Mouse (Mus musculus): ENCODE data around the gene Nkx2-5. TPM values are rescaled to one million over a fixed set of nuclear protein-coding genes. Genes with fewer than 3 reads are reported as not detected.

The Nkx2-5 gene
- polyA plus RNA-seq, 1 experiment = 1.4 TPM

DNA sequence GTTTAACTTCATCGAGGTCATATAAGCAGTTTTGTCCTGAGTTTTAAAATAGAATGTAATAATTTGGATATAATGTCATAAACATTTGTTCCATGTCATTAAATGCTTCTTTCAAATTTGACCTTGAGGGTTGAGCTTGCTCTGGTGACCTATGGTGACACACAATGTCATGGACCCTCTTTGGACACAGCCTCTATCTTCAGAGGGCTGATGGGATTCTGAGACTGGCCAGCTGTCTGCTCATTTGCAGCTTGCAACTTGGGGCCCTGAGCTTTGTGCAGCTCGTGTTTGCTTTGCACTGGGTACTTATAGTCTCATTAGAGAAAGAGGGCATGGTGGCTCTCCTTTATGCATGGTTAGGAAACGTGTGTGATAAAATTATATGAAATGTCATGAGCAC, 28.1 kb upstream of the Nkx2-5 start:
- Histone ChIP-seq H3K4me3 (no peak overlapping the region), H3K79me2 (ENCODE audit: control insufficient read depth, insufficient read depth) (no peaks in the 10 kb centered on the region), H3K4me2 (ENCODE audit: low read depth) (no peak overlapping the region), H3K36me3 (ENCODE audit: control insufficient read depth, insufficient read depth) (no peaks in the 10 kb centered on the region), H3ac (ENCODE audit: control insufficient read depth, insufficient read length) (no peak overlapping the region), H3K27me3 (ENCODE audit: control insufficient read depth, insufficient read depth, insufficient read length) (no peaks in the 10 kb centered on the region)
- TF ChIP-seq SRF (IDR thresholded peaks at IDR 0.05; ENCODE audit: control insufficient read depth, insufficient read length, low read depth) (no peak), POLR2A (IDR thresholded peaks at IDR 0.05; ENCODE audit: insufficient read length, low read depth) (no peak), USF1 (IDR thresholded peaks at IDR 0.05; ENCODE audit: low read depth) (no peak), CEBPB (IDR thresholded peaks at IDR 0.05; ENCODE audit: insufficient read depth, poor library complexity, severe bottlenecking) (no peak), TCF12 (IDR thresholded peaks at IDR 0.05; ENCODE audit: insufficient read depth, poor library complexity, severe bottlenecking) (no peak), E2F4 (IDR thresholded peaks at IDR 0.05; ENCODE audit: insufficient read depth) (no peak), POLR2AphosphoS2 (IDR thresholded peaks at IDR 0.05; ENCODE audit: insufficient read length, low read depth) (no peak), TCF3 (IDR thresholded peaks at IDR 0.05; ENCODE audit: insufficient read length, low read depth) (no peak), MYOG (IDR thresholded peaks at IDR 0.05; ENCODE audit: control insufficient read depth in 1 of 3, insufficient read depth in 1 of 3, insufficient read length in 2 of 3, low read depth in 2 of 3) (no peak), MAX (IDR thresholded peaks at IDR 0.05; ENCODE audit: low read depth) (no peak), REST (IDR thresholded peaks at IDR 0.05; ENCODE audit: insufficient read depth, insufficient read length) (no peak), MYOD1 (IDR thresholded peaks at IDR 0.05; ENCODE audit: control insufficient read depth in 1 of 3, insufficient read length in 2 of 3, low read depth in 2 of 3) (no peak)

DNA sequence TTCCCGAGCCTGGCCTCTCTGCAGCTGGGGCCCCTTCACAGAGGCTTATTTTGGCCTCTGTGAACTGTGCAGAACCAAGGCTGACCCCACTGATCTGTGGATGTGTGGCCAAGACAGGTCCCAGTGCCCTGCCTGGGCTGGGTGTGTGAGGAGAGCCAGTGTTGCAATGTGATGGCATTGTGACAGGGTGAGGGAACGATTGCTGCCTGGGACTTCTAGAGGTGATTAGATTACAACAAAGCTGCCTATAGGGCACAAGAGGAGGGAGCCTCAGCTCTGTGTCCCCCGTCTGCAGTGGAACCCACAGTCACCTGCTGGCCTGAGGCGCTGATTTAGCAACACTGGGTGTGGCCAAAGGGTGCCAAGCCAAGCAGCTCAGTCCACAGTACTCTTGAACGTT, 23.9 kb upstream of the Nkx2-5 start:
- Histone ChIP-seq H3K36me3 (ENCODE audit: control insufficient read depth, insufficient read depth) (no peaks in the 10 kb centered on the region), H3K79me2 (ENCODE audit: control insufficient read depth, insufficient read depth) (no peaks in the 10 kb centered on the region), H3ac (ENCODE audit: control insufficient read depth, insufficient read length) (no peak overlapping the region), H3K4me3 (no peak overlapping the region), H3K27me3 (ENCODE audit: control insufficient read depth, insufficient read depth, insufficient read length) (no peaks in the 10 kb centered on the region), H3K4me2 (ENCODE audit: low read depth) (no peak overlapping the region)
- TF ChIP-seq E2F4 (IDR thresholded peaks at IDR 0.05; ENCODE audit: insufficient read depth) (no peak), MYOD1 (IDR thresholded peaks at IDR 0.05; ENCODE audit: control insufficient read depth in 1 of 3, insufficient read length in 2 of 3, low read depth in 2 of 3) (peak in 1 of 3 experiments; percentile 14), CEBPB (IDR thresholded peaks at IDR 0.05; ENCODE audit: insufficient read depth, poor library complexity, severe bottlenecking) (no peak), REST (IDR thresholded peaks at IDR 0.05; ENCODE audit: insufficient read depth, insufficient read length) (no peak), POLR2AphosphoS2 (IDR thresholded peaks at IDR 0.05; ENCODE audit: insufficient read length, low read depth) (no peak), MAX (IDR thresholded peaks at IDR 0.05; ENCODE audit: low read depth) (no peak), USF1 (IDR thresholded peaks at IDR 0.05; ENCODE audit: low read depth) (no peak)

- H3K4me2 ChIP-seq (ENCODE audit: low read depth) = no peak overlapping the region
- H3K27me3 ChIP-seq (ENCODE audit: control insufficient read depth, insufficient read depth, insufficient read length) = no peaks in the 10 kb centered on the region
These were observed 20.3 kb upstream of the Nkx2-5 start for GRCm38 (mm10) chr17:26865156-26865555.

GRCm38 (mm10) chr17:26864343-26864742, 19.5 kb upstream of the Nkx2-5 start:
- no peak overlapping the region for H3ac ChIP-seq (ENCODE audit: control insufficient read depth, insufficient read length)
- H3K79me2 ChIP-seq (ENCODE audit: control insufficient read depth, insufficient read depth) = no peaks in the 10 kb centered on the region
- no peak for TF ChIP-seq MYOG (IDR thresholded peaks at IDR 0.05; ENCODE audit: control insufficient read depth in 1 of 3, insufficient read depth in 1 of 3, insufficient read length in 2 of 3, low read depth in 2 of 3)
- H3K4me3 ChIP-seq = no peak overlapping the region
- no peaks in the 10 kb centered on the region for H3K36me3 ChIP-seq (ENCODE audit: control insufficient read depth, insufficient read depth)
- no peaks in the 10 kb centered on the region for H3K27me3 ChIP-seq (ENCODE audit: control insufficient read depth, insufficient read depth, insufficient read length)
- H3K4me2 ChIP-seq (ENCODE audit: low read depth) = no peak overlapping the region

More at GRCm38 (mm10) chr17:26865156-26865555, 20.3 kb upstream of the Nkx2-5 start:
- no peak overlapping the region for H3K4me3 ChIP-seq
- no peak overlapping the region for H3ac ChIP-seq (ENCODE audit: control insufficient read depth, insufficient read length)
- no peaks in the 10 kb centered on the region for H3K79me2 ChIP-seq (ENCODE audit: control insufficient read depth, insufficient read depth)
- TF ChIP-seq TCF12 (IDR thresholded peaks at IDR 0.05; ENCODE audit: insufficient read depth, poor library complexity, severe bottlenecking) (no peak), SRF (IDR thresholded peaks at IDR 0.05; ENCODE audit: control insufficient read depth, insufficient read length, low read depth) (no peak), MAX (IDR thresholded peaks at IDR 0.05; ENCODE audit: low read depth) (no peak), POLR2AphosphoS2 (IDR thresholded peaks at IDR 0.05; ENCODE audit: insufficient read length, low read depth) (no peak), TCF3 (IDR thresholded peaks at IDR 0.05; ENCODE audit: insufficient read length, low read depth) (no peak), E2F4 (IDR thresholded peaks at IDR 0.05; ENCODE audit: insufficient read depth) (no peak), MYOG (IDR thresholded peaks at IDR 0.05; ENCODE audit: control insufficient read depth in 1 of 3, insufficient read depth in 1 of 3, insufficient read length in 2 of 3, low read depth in 2 of 3) (no peak), POLR2A (IDR thresholded peaks at IDR 0.05; ENCODE audit: insufficient read length, low read depth) (no peak), REST (IDR thresholded peaks at IDR 0.05; ENCODE audit: insufficient read depth, insufficient read length) (no peak), CEBPB (IDR thresholded peaks at IDR 0.05; ENCODE audit: insufficient read depth, poor library complexity, severe bottlenecking) (no peak)
- H3K36me3 ChIP-seq (ENCODE audit: control insufficient read depth, insufficient read depth) = no peaks in the 10 kb centered on the region

DNA sequence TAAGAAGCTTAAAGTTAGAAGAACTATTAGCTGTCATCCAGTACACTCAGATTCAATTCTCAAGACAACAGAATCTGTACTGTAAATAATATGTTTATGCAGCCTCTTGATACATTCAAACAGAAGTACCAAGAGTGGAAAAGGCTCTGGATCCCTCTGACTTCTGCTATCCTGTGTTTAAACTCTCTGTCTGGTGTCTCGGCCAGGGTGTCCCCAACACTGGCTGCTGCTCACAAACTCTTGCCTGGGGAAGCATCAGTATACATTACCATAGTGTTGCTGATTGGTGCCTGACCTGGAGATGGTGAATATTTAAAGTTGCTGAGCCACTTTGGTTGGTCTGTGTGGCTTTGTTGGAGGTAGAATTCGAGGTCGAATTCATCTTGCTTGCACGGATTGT, 17.0 kb upstream of the Nkx2-5 start:
- Histone ChIP-seq H3K27me3 (ENCODE audit: control insufficient read depth, insufficient read depth, insufficient read length) (peaks cover 9% of the 10 kb centered on the region), H3K4me3 (no peak overlapping the region), H3K79me2 (ENCODE audit: control insufficient read depth, insufficient read depth) (no peaks in the 10 kb centered on the region), H3K4me2 (ENCODE audit: low read depth) (peak overlapping the region; percentile 54), H3K36me3 (ENCODE audit: control insufficient read depth, insufficient read depth) (no peaks in the 10 kb centered on the region), H3ac (ENCODE audit: control insufficient read depth, insufficient read length) (no peak overlapping the region)
- TF ChIP-seq SRF (IDR thresholded peaks at IDR 0.05; ENCODE audit: control insufficient read depth, insufficient read length, low read depth) (no peak), TCF3 (IDR thresholded peaks at IDR 0.05; ENCODE audit: insufficient read length, low read depth) (no peak), CEBPB (IDR thresholded peaks at IDR 0.05; ENCODE audit: insufficient read depth, poor library complexity, severe bottlenecking) (no peak), MYOG (IDR thresholded peaks at IDR 0.05; ENCODE audit: control insufficient read depth in 1 of 3, insufficient read depth in 1 of 3, insufficient read length in 2 of 3, low read depth in 2 of 3) (no peak), TCF12 (IDR thresholded peaks at IDR 0.05; ENCODE audit: insufficient read depth, poor library complexity, severe bottlenecking) (no peak), USF1 (IDR thresholded peaks at IDR 0.05; ENCODE audit: low read depth) (no peak), E2F4 (IDR thresholded peaks at IDR 0.05; ENCODE audit: insufficient read depth) (no peak), POLR2AphosphoS2 (IDR thresholded peaks at IDR 0.05; ENCODE audit: insufficient read length, low read depth) (no peak), MYOD1 (IDR thresholded peaks at IDR 0.05; ENCODE audit: control insufficient read depth in 1 of 3, insufficient read length in 2 of 3, low read depth in 2 of 3) (no peak), REST (IDR thresholded peaks at IDR 0.05; ENCODE audit: insufficient read depth, insufficient read length) (no peak), MAX (IDR thresholded peaks at IDR 0.05; ENCODE audit: low read depth) (no peak), POLR2A (IDR thresholded peaks at IDR 0.05; ENCODE audit: insufficient read length, low read depth) (no peak)

All from myocyte (in vitro differentiated cells).